Mouse (Mus musculus) effector memory CD4-positive, alpha-beta T cell, adult 5 months (primary cell): ENCODE measurements around the gene Mocs2. TPM values are rescaled to one million over a fixed set of nuclear protein-coding genes. Genes with fewer than 3 reads are reported as not detected.

Experiments
- polyA plus RNA-seq: library from polyadenylated mRNA; unstranded; fragments of 100-300 nt; shearing (Covaris generic); gene quantifications from one replicate; pipeline ENCODE4 v1.2.1, GENCODE M21; 2017

Gene Mocs2
- 22.9 TPM for polyA plus RNA-seq

DNA sequence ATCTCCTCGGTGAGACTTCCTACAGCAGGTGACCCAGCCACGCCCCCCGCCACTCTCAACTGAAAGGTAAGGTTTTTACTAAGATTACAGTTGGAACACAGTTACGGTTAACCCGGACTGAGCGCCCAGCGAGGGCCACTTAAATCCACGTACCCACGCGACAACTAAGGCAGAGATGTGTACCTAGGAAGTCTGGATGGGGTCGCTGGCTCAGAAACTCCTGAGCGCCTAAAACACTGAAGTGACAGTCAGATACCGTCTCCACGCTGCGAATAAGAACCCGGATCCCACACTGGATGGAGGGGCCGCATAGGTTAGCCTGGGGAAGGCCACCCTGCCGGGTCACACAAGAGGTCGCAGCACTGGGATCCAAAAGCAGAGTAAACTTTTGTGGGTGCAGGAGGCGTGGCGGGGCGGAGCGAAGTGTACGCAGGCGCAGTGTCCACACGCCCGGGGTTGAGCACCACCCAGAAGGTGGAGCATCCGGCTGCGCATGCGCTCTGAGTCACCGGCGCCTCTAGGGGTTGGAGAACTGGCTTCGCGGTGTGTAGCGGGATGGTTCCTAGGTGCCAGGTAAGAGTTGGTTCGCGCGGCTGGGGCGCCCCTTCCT lies at the start of gene Mocs2:
TSS of gene Mocs2 (plus strand) at position 486 of the 610 bp plus-strand sequence.

Other genes with a start within 250 kb of the Mocs2 start
- gene Itga2, start 113.9 kb downstream of the Mocs2 start, polyA plus RNA-seq, result 0.31 TPM